Mouse (Mus musculus) cortical plate, adult 2 months (tissue): Measurements from ENCODE around the gene Cavin4. TPM values are rescaled to one million over a fixed set of nuclear protein-coding genes. Genes with fewer than 3 reads are reported as not detected.
A peak's percentile ranks its signal among the peaks of the same experiment; 100 is the strongest.

Experiments
- H3K27ac ChIP-seq: fragments of 200-500 bp; 2 replicates; pipeline ENCODE4 v1.5.1; 2012; ENCODE audit warnings: low read length, control low read depth, inconsistent platforms; ENCODE audit not compliant: insufficient read depth
- H3K4me1 ChIP-seq: fragments of 200-500 bp; 2 replicates; pipeline ENCODE4 v1.6.1; 2011; ENCODE audit warnings: low read length; ENCODE audit not compliant: control insufficient read depth, insufficient read depth
- H3K4me3 ChIP-seq: fragments of 200-500 bp; 2 replicates; pipeline ENCODE4 v1.5.1; 2011; ENCODE audit warnings: mild to moderate bottlenecking, low read length, control low read depth; ENCODE audit not compliant: insufficient read depth
- CTCF ChIP-seq: fragments of 200-500 bp; IDR thresholded peaks from 2 replicates; pipeline ENCODE4 v1.5.1; 2011; ENCODE audit warnings: mild to moderate bottlenecking, control low read depth, low read length; ENCODE audit not compliant: insufficient read depth; ENCODE audit errors: extremely low read depth
- POLR2A ChIP-seq: fragments of 200-500 bp; IDR thresholded peaks from 2 replicates; pipeline ENCODE4 v1.6.1; 2011; ENCODE audit warnings: mild to moderate bottlenecking, low read length, control low read depth; ENCODE audit not compliant: insufficient read depth; ENCODE audit errors: extremely low read depth
- polyA plus RNA-seq: library from polyadenylated mRNA; depleted of rRNA; stranded (reverse); fragments of >200 nt; gene quantifications from 2 replicates; pipeline ENCODE4 v1.2.3, GENCODE M21; 2012

Cavin4 gene
- polyA plus RNA-seq, 1 experiment = 0.90 TPM

DNA sequence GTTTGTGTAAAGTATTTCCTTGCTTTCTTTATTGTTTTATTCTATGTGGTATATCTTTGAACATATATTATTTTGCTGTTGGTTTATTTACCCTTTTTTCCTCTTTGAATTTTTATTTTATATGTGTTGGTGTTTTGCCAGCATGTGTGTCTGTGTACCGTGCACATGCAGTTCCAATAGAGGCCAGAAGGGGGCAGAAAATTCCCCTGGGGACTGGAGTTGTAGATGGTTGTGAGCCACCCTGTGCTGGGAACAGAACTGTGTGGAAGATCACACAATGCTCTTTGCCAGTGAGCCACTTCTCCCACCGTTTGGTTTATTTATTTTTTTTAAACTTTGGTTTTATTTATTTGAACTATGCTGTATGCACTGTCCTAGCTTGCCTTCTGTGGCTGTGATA, 29.3 kb upstream of the Cavin4 start:
- Histone ChIP-seq H3K27ac (no peak overlapping the region), H3K4me1 (peaks cover 2% of the 10 kb centered on the region; the same call in 1 of the 2 replicates), H3K4me3 (no peak overlapping the region)
- no peak for TF ChIP-seq POLR2A
- TF ChIP-seq CTCF = peak; percentile 23; the same call in 1 of the 2 replicates

DNA sequence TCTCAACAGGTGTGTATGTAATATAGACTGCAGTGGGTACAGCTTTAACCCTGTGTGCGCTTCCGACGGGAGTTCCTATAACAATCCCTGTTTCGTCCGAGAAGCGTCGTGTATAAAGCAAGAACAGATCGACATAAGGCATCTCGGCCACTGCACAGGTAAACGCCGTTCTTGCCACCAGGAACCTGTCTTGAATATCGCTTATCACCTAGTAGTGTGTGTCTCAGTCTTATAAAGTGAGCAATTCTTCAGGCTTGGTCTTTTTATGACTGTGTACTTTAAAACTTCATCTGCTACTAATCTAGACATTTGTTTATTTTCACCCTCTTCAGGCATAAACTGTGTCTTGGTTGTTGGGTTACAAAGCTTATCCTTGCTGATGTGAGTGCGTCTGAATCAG, 26.5 kb upstream of the Cavin4 start:
- peaks cover 2% of the 10 kb centered on the region; the same call in 1 of the 2 replicates for H3K4me1 ChIP-seq
- TF ChIP-seq POLR2A (no peak), CTCF (no peak)
- H3K4me3 ChIP-seq = no peak overlapping the region

DNA sequence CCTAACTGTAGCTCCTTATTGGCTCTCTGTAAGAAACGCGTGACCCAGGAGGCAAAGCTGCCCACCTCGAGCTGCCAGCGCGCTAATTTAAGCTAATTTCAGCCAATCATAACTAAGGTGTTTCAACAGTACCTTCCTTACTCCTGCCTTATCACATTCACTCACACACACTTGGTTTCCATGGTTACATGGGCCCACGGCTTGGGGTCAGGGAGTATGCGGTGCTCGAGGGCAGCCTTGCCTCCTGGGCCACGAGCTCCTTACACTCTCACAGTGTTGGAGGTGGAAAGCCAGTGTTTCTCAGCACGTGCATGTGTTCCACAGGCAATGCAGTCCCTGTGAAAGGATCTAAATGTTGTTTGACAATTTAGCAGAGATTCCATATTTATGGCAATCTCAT, 25.2 kb upstream of the Cavin4 start:
- TF ChIP-seq POLR2A (no peak), CTCF (no peak)
- Histone ChIP-seq H3K4me1 (peaks cover 2% of the 10 kb centered on the region; the same call in 1 of the 2 replicates), H3K27ac (no peak overlapping the region), H3K4me3 (no peak overlapping the region)

More for the DNA sequence above, 26.5 kb upstream of the Cavin4 start:
- H3K27ac ChIP-seq = no peak overlapping the region

DNA sequence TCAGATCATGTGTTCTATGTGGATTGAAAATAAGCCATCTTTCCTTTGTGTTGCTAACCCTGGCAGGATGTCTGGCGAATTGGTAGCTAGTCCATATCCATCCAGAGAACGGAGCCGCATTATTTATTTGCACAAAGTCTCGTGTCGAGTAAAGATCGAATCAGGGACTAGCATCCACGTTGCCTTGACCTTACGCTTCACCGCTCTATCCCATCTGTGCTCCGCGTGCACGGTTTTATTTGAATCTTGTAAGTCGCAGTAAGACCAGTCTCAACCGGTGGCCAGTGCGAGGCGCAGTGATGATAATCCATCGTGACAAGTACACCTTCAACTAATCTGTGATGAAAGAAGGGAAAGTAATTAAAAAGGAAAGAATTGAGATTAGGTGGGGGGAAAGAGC, 23.8 kb upstream of the Cavin4 start:
- TF ChIP-seq POLR2A (no peak), CTCF (no peak)
- no peak overlapping the region for H3K27ac ChIP-seq
- no peak overlapping the region for H3K4me3 ChIP-seq
- peaks cover 2% of the 10 kb centered on the region; the same call in 1 of the 2 replicates for H3K4me1 ChIP-seq

DNA sequence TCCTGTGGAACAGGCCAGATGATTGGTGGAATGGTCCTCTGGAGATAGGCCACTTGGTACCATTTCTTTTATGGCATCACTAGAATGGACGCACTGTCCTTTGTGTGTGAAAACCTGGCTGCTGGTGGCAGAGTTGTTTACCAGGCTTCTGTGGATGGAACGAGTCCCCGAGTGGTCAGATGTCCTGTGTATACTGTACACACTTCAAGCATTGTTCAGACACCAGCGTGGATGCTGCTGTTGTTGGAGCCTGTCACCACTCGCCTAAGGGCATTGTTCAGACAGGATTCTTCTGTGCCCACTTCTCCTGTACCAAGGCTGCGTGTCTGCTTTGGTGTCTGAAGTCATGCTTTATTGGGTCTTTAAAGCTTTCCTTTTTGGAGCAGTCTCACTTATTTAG, 19.5 kb upstream of the Cavin4 start:
- H3K4me1 ChIP-seq = no peaks in the 10 kb centered on the region
- H3K4me3 ChIP-seq = no peak overlapping the region
- TF ChIP-seq CTCF (no peak), POLR2A (no peak)
- H3K27ac ChIP-seq = no peak overlapping the region

DNA sequence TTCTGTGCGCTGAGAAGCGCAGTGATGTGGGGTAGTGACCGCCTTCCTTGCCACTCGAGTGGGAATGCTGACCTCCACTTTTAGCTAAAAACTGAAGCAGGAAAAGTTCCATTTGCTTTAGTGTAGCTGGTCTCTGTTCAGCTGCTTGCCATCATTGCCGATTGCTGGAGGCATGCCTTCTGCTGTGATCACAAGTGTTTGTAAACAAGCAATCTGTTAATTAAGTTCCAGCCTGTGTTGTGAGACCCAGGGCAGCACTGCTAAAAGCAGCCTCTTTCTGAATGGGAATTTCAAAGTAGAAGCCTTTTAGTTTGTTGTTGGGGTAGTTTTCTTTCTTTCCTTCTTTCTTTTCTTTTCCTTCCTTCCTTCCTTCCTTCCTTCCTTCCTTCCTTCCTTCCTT, 17.2 kb upstream of the Cavin4 start:
- Histone ChIP-seq H3K4me1 (peaks cover 3% of the 10 kb centered on the region), H3K27ac (no peak overlapping the region), H3K4me3 (no peak overlapping the region)
- TF ChIP-seq POLR2A = no peak
- no peak for TF ChIP-seq CTCF

DNA sequence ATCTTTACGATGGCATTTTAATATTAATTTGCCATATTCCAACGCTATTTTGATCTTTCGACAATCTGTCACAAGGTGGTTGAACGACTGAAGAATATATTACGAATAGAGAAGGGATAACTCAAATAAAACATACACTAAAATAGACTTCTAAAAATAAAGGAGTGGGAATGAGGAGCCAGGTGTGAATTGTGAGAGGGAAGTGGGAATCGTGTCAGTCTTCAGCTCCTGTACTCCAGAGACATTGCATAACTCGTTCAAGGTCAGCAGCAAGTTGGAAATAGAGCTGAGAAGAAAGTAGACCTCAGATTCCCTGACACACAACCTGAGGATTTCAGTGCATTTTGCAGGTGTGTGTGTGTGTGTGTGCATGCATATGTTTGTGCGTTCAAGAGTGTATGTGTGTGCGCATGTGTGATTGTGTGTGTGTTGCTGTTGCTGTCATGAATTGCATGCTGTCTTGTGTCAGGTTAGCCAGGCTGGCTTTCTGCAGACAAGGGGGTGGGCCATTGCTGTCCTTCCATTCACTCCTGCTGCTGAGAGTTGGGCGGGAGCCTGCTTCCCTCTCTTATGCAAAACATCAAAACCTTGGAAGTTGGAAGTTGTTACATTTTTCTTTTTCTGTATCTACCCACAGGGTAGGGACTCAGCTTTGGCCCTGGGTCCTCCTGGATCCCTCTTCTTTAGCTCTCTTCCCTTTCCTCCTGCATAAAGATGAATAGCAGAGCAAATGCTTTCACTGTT, 12.5 kb upstream of the Cavin4 start:
- no peak for TF ChIP-seq POLR2A
- no peak for TF ChIP-seq CTCF
- Histone ChIP-seq H3K27ac (peak overlapping the region; percentile 64; the same call in 1 of the 2 replicates), H3K4me3 (no peak overlapping the region), H3K4me1 (peaks cover 3% of the 10 kb centered on the region)

DNA sequence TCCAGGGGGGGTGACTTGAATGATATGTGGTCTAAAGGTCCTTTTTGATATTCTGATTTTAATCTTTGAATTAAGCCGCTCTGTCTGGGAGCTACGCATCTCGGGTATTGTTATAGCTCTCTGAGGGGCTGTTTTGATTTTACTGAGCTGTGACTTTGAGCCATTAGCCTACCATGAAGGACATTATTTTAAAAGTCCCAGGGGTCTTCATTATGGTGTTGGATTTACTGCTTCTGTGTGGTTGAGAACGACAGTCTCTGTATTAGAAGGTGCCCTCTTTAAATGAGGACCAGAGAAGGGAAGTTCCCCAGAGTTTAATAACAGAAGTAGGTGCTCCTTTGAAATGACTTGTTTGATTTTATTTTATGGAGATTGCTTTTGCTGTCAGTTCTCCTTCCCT, 9.2 kb upstream of the Cavin4 start:
- Histone ChIP-seq H3K4me1 (peaks cover 3% of the 10 kb centered on the region), H3K27ac (no peak overlapping the region), H3K4me3 (no peak overlapping the region)
- TF ChIP-seq CTCF (no peak), POLR2A (no peak)

DNA sequence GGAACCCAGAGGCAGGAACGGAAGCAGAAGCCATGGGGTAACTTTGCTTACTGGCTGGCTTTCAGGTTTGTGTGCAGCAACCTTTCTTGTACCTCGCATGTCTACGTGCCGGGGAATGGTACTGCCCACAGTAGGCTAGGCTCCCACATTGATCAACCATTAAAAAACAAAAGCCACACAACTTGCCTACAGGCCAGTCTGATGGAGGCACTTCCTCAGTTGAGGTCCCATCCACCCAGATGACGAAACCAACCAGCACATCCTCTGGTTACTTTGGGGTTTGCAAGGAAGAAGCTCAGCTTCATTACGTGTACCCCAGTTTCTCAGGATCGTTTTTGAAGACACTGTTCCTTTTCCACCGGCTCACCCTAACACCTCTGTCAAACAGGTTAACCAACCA, 6.8 kb upstream of the Cavin4 start:
- Histone ChIP-seq H3K27ac (no peak overlapping the region), H3K4me1 (peaks cover 4% of the 10 kb centered on the region; the same call in 1 of the 2 replicates), H3K4me3 (no peak overlapping the region)
- TF ChIP-seq POLR2A (no peak), CTCF (no peak)

DNA sequence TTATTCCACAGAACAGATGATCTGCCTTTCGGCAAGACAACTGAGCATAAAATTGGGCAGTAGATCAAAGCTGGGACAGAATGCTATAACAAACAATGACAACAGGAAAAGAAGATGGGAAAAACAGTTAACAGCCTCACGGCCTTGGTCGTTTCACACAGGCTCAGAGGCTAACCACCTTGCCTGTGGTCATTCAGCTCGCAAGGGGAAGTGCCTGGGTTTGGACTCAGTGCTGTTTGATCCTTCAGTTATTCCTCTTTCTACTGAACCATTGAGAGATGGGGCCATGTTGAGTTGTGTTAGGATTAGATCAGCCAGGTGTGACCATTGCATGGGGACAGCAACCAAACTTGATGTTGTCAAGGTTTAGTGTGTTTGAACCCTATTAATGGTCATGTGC, 3.2 kb upstream of the Cavin4 start:
- no peak overlapping the region for H3K4me3 ChIP-seq
- H3K4me1 ChIP-seq = peaks cover 4% of the 10 kb centered on the region; the same call in 1 of the 2 replicates
- H3K27ac ChIP-seq = peak overlapping the region; percentile 70; the same call in 1 of the 2 replicates
- TF ChIP-seq CTCF (no peak), POLR2A (no peak)
